Mouse (Mus musculus) brain, embryonic 14.5 days (tissue): Measurements from ENCODE around the gene Pdik1l.

Source experiments
- CTCF ChIP-seq: fragments of 200-500 bp; IDR thresholded peaks from 2 replicates; pipeline ENCODE4 v1.5.1; 2012; ENCODE audit warnings: inconsistent platforms, mild to moderate bottlenecking, moderate library complexity, borderline replicate concordance; ENCODE audit not compliant: insufficient read depth, insufficient read length; ENCODE audit errors: extremely low read depth
- POLR2A ChIP-seq: fragments of 200-500 bp; IDR thresholded peaks from 2 replicates; pipeline ENCODE4 v1.6.1; 2012; ENCODE audit warnings: mild to moderate bottlenecking, inconsistent platforms, borderline replicate concordance; ENCODE audit not compliant: poor library complexity, insufficient read depth, insufficient read length, severe bottlenecking; ENCODE audit errors: extremely low read depth

DNA sequence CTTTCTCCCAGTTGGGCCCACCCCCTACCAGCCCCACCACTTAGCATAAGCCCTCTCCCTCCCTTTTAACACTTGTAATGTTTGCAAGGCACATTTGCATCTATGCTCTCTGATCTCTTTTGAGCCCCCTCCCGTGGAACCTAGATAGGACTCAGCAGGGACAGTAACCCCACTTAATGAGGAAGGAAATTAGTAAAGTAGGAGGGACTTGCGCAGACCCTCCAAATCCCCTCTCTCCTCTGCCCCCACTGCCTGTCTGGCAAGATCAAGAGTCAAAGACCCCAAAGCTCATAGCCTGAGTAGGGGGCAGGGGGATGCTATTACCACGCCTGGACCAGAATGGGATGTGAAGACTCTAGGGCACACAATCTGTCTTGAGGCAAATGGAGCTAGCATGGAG lies 32.9 kb downstream of the Pdik1l start:
- no peak for TF ChIP-seq CTCF
- no peak for TF ChIP-seq POLR2A
